Mouse (Mus musculus) intestine, postnatal 0 days (tissue): ENCODE measurements at regions not wholly inside any gene's neighbourhood (a gene's known extent, or its start where the extent isn't known, plus 50 kb on each side); places are given as distances from the start of the nearest gene placed in this dataset.

Experiments used
- ATAC-seq: fragments of 200-750 bp; cut with Nextera tagmentation; 2 replicates; pipeline ENCODE4 v1.8.0; 2017; ENCODE audit warnings: mild to moderate bottlenecking, moderate TSS enrichment, moderate library complexity
- H3K27ac ChIP-seq: fragments of 300-500 bp; sonication (generic); 2 replicates; pipeline ENCODE4 v1.5.1; 2014; ENCODE audit warnings: mild to moderate bottlenecking, low read depth, low read length, moderate library complexity
- H3K27me3 ChIP-seq: fragments of 300-500 bp; sonication (generic); replicated peaks from 2 replicates; pipeline ENCODE4 v1.6.1; 2014; ENCODE audit warnings: low read length, mixed read lengths; ENCODE audit not compliant: control insufficient read depth, insufficient read depth
- H3K36me3 ChIP-seq: fragments of 300-500 bp; sonication (generic); 2 replicates; pipeline ENCODE4 v1.6.1; 2014; ENCODE audit warnings: mild to moderate bottlenecking, moderate library complexity; ENCODE audit not compliant: control insufficient read depth, insufficient read depth
- H3K4me1 ChIP-seq: fragments of 300-500 bp; sonication (generic); replicated peaks from 2 replicates; pipeline ENCODE4 v1.6.1; 2014; ENCODE audit warnings: antibody characterized with exemption, low read length, mixed read lengths; ENCODE audit not compliant: control insufficient read depth, insufficient read depth
- H3K4me2 ChIP-seq: fragments of 300-500 bp; sonication (generic); replicated peaks from 2 replicates; pipeline ENCODE4 v1.6.1; 2014; ENCODE audit warnings: low read depth, mild to moderate bottlenecking, moderate library complexity
- H3K4me3 ChIP-seq: fragments of 300-500 bp; sonication (generic); 2 replicates; pipeline ENCODE4 v1.5.1; 2014; ENCODE audit warnings: low read depth, low read length
- H3K9ac ChIP-seq: fragments of 300-500 bp; sonication (generic); 2 replicates; pipeline ENCODE4 v1.6.1; 2014; ENCODE audit warnings: mild to moderate bottlenecking, low read depth, low read length
- H3K9me3 ChIP-seq: fragments of 300-500 bp; sonication (generic); 2 replicates; pipeline ENCODE4 v1.6.1; 2016; ENCODE audit warnings: mixed run types; ENCODE audit not compliant: control insufficient read depth
- CTCF ChIP-seq: sonication (generic); IDR thresholded peaks from 2 replicates; pipeline ENCODE4 v1.5.1; 2016; ENCODE audit warnings: low read depth, mild to moderate bottlenecking, control low read depth, antibody characterized with exemption, moderate library complexity
- WGBS: fragments of 180-500 bp; shearing (Covaris S2); extraction: QIAGEN DNeasy Blood & Tissue Kit; methylation state at CpG from one replicate; pipeline ENCODE4 v1.1.7; 2014; 5-methylcytosine and 5-hydroxymethylcytosine counted together

DNA sequence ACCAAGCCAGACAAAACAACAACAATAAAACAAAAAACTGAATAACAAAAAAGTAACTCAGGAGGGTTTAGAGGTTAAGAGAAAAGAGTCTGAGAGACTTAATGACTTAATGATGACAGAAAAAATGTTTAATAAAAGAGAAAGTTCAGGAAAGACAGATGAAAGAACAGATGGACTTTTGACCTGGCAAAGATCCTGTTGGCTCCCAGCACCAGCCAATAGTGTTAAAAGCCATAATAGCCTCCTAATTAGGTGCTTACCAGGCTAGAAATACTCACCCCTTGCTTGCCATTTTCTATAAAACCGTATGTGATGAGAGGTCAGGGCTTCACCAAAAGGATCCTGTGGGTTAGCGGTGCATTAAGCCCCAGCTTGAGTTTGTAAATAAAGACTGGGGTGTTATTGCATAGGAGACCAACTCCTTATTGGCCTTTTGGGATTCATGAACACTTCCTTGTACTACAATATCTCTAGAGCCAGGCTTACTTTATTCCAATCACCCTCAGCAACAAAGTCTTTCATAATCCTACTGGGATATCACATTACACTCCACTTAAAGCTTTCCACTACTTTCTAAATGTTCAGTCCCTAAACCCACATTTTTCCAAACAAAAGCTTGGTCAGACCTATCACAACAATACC is 282.1 kb upstream of the Rasa1 start:
- H3K9ac ChIP-seq: no peak overlapping the region
- no peak overlapping the region for H3K4me3 ChIP-seq
- no peaks in the 10 kb centered on the region for H3K27me3 ChIP-seq
- no peak overlapping the region for H3K27ac ChIP-seq
- TF ChIP-seq CTCF: no peak
- no peaks in the 10 kb centered on the region for H3K36me3 ChIP-seq
- WGBS: 82% methylated on average over 2 of the region's 2 CpGs
- ATAC-seq: no peak
- H3K4me1 ChIP-seq: no peaks in the 10 kb centered on the region
- no peaks in the 10 kb centered on the region for H3K9me3 ChIP-seq
- no peak overlapping the region for H3K4me2 ChIP-seq

DNA sequence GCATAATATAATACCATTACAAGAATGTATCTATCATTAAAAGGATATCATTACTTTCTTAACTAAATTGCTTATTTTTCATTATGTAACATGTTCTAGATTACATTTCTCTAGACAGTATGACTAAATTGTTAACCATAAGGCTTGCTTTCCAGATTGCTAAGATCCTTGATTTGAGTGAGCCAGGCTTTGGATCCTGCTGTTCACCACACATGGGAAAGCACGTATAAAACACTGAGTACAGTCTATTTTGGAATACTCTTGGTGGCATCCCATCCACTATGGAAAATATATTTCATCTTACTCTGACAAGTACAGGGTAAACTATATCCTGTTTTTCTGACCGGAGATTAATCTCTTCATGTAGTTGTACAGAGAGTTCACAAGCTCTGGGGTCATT is 268.9 kb upstream of the Rasa1 start:
- no peaks in the 10 kb centered on the region for H3K36me3 ChIP-seq
- no peaks in the 10 kb centered on the region for H3K27me3 ChIP-seq
- no peak overlapping the region for H3K4me3 ChIP-seq
- no peak overlapping the region for H3K9ac ChIP-seq
- ATAC-seq: no peak
- 80% methylated on average over 2 of the region's 2 CpGs for WGBS
- TF ChIP-seq CTCF: no peak
- H3K9me3 ChIP-seq: no peaks in the 10 kb centered on the region
- no peak overlapping the region for H3K27ac ChIP-seq
- no peaks in the 10 kb centered on the region for H3K4me1 ChIP-seq
- H3K4me2 ChIP-seq: no peak overlapping the region

- H3K4me1 ChIP-seq: no peaks in the 10 kb centered on the region
These were observed 267.3 kb upstream of the Rasa1 start for GRCm38 (mm10) chr13:85556101-85556853.

DNA sequence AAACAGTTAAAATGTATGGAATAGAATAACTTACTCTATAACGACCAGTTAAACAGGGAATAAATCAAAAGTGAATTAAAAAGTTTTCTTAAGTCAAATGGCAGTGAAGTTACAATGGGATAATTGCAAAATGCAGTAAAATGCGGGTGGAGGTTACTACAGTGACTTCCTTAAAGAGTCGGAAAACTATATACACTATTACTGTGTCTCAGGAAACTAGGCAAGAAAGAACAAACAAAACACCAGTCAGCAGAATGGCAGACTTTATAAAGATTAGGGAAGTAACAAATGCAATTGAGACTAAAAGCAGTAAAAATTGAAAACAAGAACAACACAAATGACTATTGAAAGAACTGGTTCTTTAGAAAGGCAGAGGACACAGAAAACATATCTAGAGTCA is 264.1 kb upstream of the Rasa1 start:
- Histone ChIP-seq H3K9ac (no peak overlapping the region), H3K4me3 (no peak overlapping the region), H3K36me3 (no peaks in the 10 kb centered on the region), H3K4me1 (no peaks in the 10 kb centered on the region), H3K9me3 (no peaks in the 10 kb centered on the region), H3K4me2 (no peak overlapping the region), H3K27me3 (no peaks in the 10 kb centered on the region), H3K27ac (no peak overlapping the region)
- WGBS: 74% methylated on average over 3 of the region's 3 CpGs
- no peak for ATAC-seq
- TF ChIP-seq CTCF: no peak

More at GRCm38 (mm10) chr13:85556101-85556853, 267.3 kb upstream of the Rasa1 start:
- H3K4me3 ChIP-seq: no peak overlapping the region
- no peak overlapping the region for H3K4me2 ChIP-seq
- no peak overlapping the region for H3K27ac ChIP-seq
- H3K27me3 ChIP-seq: no peaks in the 10 kb centered on the region
- WGBS: 6% methylated on average over 5 of the region's 5 CpGs
- no peak overlapping the region for H3K9ac ChIP-seq
- no peak for ATAC-seq
- H3K9me3 ChIP-seq: no peaks in the 10 kb centered on the region
- TF ChIP-seq CTCF: peak; percentile 70
- H3K36me3 ChIP-seq: no peaks in the 10 kb centered on the region

DNA sequence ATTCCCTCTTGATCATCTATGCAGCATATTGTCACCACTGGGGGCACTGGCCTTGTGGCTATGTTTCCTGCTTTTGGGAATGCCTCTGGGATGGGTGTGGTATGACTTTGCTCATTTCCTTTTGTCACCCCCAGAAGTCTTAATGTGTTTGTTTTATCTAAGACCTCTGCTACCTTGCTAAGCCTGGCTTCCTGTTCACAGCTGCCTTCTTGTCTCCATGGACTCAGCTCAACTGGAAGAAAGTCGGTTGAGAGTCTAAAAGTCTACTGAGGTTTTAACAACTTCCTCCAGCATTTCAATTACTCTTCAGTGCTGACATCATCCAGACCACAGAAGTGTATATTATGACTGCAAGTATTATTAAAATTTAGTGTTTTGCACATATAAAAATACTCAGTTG is 220.7 kb upstream of the Rasa1 start:
- H3K27ac ChIP-seq: no peak overlapping the region
- H3K4me1 ChIP-seq: no peaks in the 10 kb centered on the region
- H3K9ac ChIP-seq: no peak overlapping the region
- H3K9me3 ChIP-seq: no peaks in the 10 kb centered on the region
- no peak overlapping the region for H3K4me3 ChIP-seq
- WGBS: 50% methylated on average over 1 of the region's 1 CpGs
- no peaks in the 10 kb centered on the region for H3K36me3 ChIP-seq
- no peaks in the 10 kb centered on the region for H3K27me3 ChIP-seq
- ATAC-seq: no peak
- no peak overlapping the region for H3K4me2 ChIP-seq
- no peak for TF ChIP-seq CTCF

- Histone ChIP-seq H3K4me1 (no peaks in the 10 kb centered on the region), H3K9me3 (no peaks in the 10 kb centered on the region), H3K4me2 (no peak overlapping the region), H3K27ac (no peak overlapping the region), H3K36me3 (no peaks in the 10 kb centered on the region), H3K27me3 (no peaks in the 10 kb centered on the region), H3K4me3 (no peak overlapping the region), H3K9ac (no peak overlapping the region)
- ATAC-seq: no peak
- WGBS: 85% methylated on average over 1 of the region's 1 CpGs
- TF ChIP-seq CTCF: no peak
These were observed 219.6 kb upstream of the Rasa1 start for GRCm38 (mm10) chr13:85508552-85508951.
